Mouse (Mus musculus) spleen, postnatal 4 days (tissue): ENCODE results near the gene Elf1.
A peak's percentile ranks its signal among the peaks of the same experiment; 100 is the strongest.
"Not testable (repeated sequence)": the region's sequence is repeated elsewhere in the genome, so short reads cannot be mapped to it uniquely, and the experiment has no call there.

Experiments
- DNase-seq, 2 experiments: peaks; one replicate each; pipeline ENCODE4 v3.0.0; 2022; ENCODE audit warnings: low spot score in 2 of 2

Gene Elf1

DNA sequence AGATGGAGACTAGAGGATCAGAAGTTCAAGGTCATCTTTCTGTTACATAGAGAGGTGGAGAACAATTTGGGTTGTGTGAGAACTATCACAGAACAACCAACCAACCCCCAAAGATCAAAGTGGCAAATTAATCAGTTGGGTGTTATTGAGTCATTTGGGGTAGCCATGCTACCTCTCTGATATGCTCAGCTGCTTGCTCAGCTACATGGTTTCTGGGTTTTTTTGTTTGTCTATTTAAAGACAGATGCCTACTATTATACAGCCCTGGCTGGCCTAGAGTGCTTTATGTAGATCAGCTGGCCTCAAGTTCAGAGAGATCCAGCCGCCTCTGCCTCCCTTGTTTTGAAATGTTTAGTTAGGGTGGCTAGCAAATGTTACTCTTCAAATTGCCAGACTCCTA lies 40.1 kb downstream of the Elf1 start:
- no peak for DNase-seq

DNA sequence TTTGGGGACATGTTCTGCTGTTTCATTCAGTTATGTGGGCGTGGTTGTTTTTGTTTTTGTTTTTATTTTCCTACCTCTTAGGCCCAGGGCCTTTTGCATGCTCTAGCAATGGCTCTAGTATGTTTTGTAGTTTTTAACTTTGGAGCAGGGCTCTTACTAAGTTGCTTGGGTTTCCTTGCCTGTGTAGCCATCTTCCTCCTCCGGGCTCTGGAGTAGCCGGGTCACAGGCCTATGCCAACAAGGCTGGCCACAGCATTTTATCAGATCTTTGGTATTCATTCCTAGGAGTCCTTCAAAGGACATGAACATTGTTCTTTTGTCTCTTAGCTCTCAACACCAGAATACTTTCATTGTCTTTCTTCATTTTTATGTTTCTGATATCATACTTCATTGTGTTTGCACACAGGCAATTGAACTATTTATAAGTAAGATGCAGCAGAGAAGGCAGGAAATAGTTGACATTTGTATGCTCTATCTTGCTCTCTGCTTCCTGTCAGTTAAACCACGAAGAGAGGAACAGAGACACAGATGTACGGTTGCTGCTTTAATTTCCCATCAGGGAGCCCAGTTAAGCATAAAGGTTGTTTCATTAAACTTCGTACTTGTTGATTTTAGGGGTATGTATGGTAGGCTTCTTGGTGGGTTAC lies 40.6 kb downstream of the Elf1 start:
- DNase-seq, result no peak

DNA sequence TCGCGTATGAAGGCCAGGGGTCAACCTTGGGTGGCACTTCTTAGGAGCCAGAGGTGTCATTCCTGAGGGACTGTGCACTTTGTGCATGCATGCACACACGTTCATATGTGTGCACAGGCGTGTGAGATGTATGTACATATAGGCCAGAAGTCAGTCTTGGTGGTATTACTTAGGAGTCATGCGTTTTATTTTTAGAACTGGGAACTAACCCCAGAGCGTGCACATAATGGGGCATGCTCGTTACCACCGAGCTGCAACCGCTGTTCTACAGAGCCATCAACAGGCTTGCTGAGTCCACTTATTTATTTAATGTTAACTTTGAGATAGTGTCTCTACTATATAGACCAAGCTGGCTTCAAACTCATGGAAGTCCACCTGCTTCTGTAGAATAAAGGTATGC lies 41.4 kb downstream of the Elf1 start:
- DNase-seq, result no peak

DNA sequence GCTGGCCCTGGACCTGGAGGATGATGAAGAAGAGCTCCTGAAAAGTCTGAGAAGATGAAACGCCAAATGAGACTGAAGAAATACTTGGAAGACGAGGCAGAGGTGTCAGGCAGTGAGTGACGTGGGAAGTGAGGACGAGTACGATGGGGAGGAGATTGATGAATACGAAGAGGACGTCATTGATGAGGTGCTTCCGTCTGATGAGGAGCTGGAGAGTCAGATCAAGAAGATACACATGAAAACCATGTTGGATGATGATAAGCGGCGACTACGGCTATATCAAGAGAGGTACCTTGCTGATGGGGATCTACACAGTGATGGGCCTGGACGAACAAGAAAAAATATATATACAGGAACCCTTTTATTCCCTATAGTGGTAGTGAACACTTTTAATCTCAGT lies 45.1 kb downstream of the Elf1 start:
- DNase-seq, result not testable (repeated sequence)

GRCm38 (mm10) chr14:79527704-79528103 lies 46.7 kb downstream of the Elf1 start:
- peak in 1 of 2 experiments; percentile 58 for DNase-seq

DNA sequence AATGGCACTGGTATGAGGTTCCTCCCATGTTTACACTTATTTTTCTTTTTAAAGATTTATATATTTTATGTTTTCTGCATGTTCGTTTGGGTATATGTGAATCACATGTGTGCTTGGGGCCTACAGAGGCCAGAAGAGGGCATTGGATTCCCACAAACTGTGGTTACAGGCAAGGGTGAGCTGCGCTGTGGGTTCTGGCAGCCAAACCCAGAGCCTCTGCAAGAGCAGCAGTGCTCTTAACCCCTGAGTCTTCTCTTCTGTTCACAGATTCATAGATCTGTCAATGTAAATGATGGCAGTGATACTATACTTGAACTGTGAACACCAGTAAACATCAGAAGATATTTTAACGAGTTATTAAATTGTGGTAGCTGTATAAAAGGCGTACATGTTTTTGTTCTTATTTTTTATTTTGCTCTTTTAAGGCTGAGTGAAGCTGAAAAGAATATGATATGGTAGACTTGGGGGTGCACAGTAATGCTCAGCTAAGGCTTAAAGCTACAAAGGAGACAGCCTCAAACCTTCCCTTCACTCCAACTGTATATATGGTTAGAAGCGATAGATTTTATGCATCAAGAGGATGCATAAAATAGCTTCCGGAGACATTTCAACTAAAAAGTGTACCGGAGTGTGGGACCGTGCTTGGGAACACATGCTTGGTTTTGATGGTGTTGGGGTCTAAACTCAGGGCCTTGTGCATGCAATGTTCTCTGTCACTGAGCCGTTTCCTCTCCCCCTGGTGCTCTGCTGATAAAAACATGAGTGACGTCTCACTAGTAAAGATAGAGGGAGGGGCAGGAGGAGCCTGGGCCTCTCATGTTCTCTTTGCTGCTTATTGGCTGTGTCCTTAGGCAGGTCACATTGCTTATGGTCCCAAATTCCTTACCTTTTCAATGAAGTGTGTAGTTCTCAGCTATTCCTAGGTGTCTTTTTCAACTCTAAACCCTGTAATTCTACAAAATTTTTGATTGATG lies 48.9 kb downstream of the Elf1 start:
- peak; percentile 46 to 67 for DNase-seq

DNA sequence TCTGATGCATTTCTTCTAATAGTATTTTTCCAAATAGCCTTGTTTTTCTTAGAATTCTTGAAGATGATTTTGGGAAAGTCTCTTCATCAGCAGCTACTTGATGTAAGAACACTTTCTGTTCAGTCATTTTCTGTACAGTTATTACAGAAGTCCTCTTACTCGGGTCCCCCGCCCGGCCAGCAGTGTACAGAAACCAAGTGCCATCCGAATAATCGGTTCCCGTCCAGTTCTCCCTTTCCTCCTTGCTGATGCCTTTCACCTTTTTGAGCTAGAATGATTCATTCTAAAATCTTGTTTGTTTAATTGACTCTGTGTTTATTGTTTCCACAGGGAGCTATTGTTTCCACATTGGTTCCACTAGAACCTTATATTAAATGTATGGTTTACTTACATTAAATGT lies 49.8 kb downstream of the Elf1 start:
- peak in 1 of 2 experiments; percentile 58 for DNase-seq

- DNase-seq, result peak in 1 of 2 experiments; percentile 59
Observed at GRCm38 (mm10) chr14:79532036-79532776, 51.2 kb downstream of the Elf1 start.

GRCm38 (mm10) chr14:79533350-79533749 lies 52.4 kb downstream of the Elf1 start:
- peak; percentile 49 to 66 for DNase-seq

DNA sequence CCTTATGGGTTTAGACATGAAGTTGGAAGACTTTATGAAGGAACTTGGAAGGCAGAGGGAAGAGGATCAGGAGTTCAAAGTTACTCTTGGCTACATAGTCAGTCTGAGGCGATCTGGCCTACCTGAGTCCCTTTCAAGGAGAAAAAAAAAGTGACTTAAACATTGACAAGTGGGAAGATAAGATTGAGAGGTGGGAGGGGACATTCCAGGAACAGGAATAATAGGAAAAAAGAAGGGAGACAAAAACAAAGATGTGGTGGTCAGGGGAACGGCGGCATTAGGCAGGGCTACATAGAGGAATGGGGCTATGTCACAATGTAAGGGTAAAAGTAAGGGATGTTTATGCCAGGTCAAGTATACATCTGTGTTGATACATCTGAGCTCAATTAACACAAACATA lies 53.2 kb downstream of the Elf1 start:
- no peak for DNase-seq

GRCm38 (mm10) chr14:79534656-79535055 lies 53.7 kb downstream of the Elf1 start:
- DNase-seq, result peak in 1 of 2 experiments; percentile 57

DNA sequence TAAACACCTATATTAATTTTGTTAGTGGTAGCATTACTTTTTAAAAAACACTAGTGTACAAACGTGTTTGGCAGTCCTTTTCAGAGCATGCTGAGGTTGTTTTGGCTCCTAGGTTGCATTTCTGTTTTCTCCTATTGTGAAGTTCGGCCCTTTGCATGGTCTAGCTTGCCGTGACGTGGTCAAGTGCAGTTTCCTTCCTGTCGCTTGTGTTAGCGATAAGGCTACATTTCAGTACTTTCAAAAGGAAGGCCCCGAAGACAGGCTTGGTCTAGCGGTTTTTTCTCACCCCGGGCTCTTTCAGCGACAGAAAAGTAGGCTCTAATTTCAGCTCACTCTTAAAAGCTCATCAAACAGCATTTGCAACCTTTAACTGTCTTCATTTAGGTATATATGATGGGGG lies 54.3 kb downstream of the Elf1 start:
- peak; percentile 47 to 71 for DNase-seq

DNA sequence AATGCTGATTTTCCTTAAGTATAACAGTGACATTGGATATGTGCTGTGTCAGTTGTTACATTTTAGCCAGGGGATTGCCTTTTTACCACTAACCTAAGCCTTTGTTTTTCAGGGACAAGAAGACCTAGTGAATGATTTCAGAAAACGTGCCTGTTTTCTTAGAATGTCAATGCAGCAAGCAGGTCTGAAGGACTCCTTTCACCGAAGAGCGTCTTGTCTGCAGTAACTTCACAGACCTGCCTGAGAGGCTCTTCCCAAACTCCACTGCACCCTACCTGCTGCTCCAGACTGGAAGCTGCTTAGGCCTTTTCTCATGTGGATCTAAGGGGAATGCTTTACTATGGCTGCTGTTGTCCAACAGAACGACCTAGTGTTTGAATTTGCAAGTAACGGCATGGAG lies 55.0 kb downstream of the Elf1 start:
- DNase-seq, result peak in 1 of 2 experiments; percentile 57

DNA sequence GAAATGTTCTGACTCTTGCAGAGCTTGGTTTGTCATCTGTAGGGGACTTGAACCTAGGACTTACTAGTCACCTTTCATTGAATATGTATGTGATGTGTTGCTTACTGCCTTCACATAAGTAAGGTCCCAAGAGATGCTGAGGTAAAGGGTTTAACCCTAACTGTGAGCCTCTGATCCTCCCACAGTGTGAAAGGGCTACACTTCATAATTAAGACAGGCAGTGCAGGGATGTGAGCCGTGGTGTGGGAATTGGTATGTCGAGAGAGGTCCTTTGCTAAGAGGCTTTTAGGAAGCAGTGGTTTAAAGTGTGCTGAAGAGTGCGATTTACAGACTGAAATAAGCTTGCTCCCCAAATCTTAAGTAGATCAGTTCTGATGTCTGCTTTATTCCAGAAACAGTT lies 55.8 kb downstream of the Elf1 start:
- DNase-seq, result no peak

- peak in 1 of 2 experiments; percentile 68 for DNase-seq
Observed at GRCm38 (mm10) chr14:79537463-79537862, 56.5 kb downstream of the Elf1 start.

DNA sequence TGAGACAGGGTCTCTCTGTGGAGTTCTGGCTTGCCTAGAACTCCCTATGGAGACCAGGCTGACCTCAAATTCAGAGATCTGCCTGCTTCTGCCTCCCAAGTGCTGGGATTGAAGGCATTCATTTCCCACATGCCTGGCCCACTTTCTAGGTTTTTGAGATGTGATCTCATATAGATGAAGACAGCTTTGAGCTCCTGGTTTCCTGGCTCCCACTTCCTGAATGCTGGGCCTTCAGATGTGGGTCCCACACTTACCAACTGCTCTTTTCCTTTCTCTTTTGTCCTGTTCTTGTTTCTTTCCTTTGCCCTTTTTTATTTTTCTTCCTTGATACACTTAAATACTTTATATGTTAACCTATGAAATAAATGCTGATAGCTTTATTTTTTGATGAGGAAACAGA lies 56.9 kb downstream of the Elf1 start:
- no peak for DNase-seq

- no peak for DNase-seq
Observed at GRCm38 (mm10) chr14:79541606-79542005, 60.6 kb downstream of the Elf1 start.

DNA sequence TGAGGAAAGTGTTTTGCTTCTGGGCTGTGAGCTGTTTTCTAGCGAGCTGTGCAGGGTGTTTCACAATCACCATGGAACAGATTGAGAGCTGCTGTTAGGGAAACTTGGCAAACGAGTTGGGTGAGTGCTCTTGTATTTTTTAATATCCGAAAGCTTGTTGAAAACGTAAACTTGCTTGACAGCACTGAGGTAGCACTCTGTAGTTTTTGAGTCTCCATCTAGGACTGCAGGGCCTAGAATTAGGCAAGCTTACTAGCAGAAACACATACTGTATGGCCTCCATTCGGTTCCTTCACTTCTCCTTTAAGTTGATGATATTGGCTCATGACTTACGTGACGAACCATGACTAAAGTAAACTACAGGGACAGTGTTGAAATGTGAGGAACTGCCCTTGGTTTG lies 68.3 kb downstream of the Elf1 start:
- DNase-seq, result no peak

- no peak for DNase-seq
Observed at GRCm38 (mm10) chr14:79551929-79552328, 70.9 kb downstream of the Elf1 start.

GRCm38 (mm10) chr14:79552854-79553253 lies 71.9 kb downstream of the Elf1 start:
- DNase-seq, result no peak

DNA sequence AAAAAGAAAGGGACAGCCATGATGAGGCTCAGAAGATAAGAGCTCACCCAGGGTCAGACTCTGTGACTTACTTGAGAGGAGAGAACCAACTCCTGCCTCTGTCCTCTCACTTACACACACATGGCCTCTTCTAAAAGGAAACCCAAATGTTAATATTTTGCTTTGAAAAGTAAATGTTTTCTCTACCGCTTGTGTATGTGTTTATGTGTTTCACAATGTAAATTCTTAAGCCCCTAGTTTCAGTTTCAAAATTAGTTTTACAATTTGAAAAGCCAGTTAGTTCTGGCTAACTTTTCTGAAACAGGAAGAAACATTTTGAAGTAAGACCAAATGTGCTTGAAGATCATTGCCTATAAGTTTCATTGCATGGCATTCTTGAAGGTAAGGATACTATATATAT lies 76.8 kb downstream of the Elf1 start:
- DNase-seq, result no peak

DNA sequence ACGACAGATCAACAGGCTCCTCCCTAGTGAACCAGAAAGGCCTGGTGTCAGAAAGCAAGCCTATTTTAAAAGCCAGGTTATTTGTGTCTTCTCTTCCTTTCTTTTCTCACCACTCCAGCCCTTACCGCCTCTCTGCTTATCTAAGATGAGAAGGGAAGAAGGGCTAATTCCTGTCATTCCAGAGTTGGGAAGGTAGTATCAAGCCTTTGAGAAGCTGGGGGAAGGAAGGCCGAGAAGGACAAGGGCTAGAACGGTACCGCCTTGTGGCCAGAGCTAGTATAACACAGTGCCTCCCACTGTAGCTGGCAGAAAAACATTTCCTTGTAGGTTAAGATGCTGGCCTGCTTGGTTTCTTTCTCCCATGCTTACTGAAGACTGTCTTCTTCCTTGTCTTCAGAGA lies 81.8 kb downstream of the Elf1 start:
- DNase-seq, result peak; percentile 37 to 70
